Mouse (Mus musculus) liver, postnatal 0 days (tissue): ENCODE data around the gene Pde10a. TPM values are rescaled to one million over a fixed set of nuclear protein-coding genes. Genes with fewer than 3 reads are reported as not detected.

Source experiments
- ATAC-seq: fragments of 200-750 bp; cut with Nextera tagmentation; 2 replicates; pipeline ENCODE4 v1.8.0; 2017; ENCODE audit warnings: mild to moderate bottlenecking, moderate library complexity
- DNase-seq: peaks from one replicate; pipeline ENCODE4 v3.0.0-alpha.2; 2016
- H3K27ac ChIP-seq: fragments of 300-500 bp; sonication (generic); 2 replicates; pipeline ENCODE4 v1.5.1; 2014; ENCODE audit warnings: antibody characterized with exemption, moderate library complexity, mild to moderate bottlenecking, low read depth
- H3K27me3 ChIP-seq: fragments of 300-500 bp; sonication (generic); 2 replicates; pipeline ENCODE4 v1.6.1; 2014; ENCODE audit warnings: low read length, control low read depth, mixed read lengths; ENCODE audit not compliant: insufficient read depth
- H3K36me3 ChIP-seq: fragments of 300-500 bp; sonication (generic); replicated peaks from 2 replicates; pipeline ENCODE4 v1.6.1; 2014; ENCODE audit warnings: mild to moderate bottlenecking, control low read depth, low read length, moderate library complexity, mixed read lengths; ENCODE audit not compliant: insufficient read depth
- H3K4me1 ChIP-seq: fragments of 300-500 bp; sonication (generic); 2 replicates; pipeline ENCODE4 v1.6.1; 2014; ENCODE audit warnings: antibody characterized with exemption, mild to moderate bottlenecking, control low read depth; ENCODE audit not compliant: insufficient read depth
- H3K4me2 ChIP-seq: fragments of 300-500 bp; sonication (generic); 2 replicates; pipeline ENCODE4 v1.6.1; 2014; ENCODE audit warnings: low read depth, mild to moderate bottlenecking, low read length, moderate library complexity, mixed read lengths
- H3K4me3 ChIP-seq: fragments of 300-500 bp; sonication (generic); 2 replicates; pipeline ENCODE4 v1.5.1; 2014; ENCODE audit warnings: low read depth, low read length
- H3K9ac ChIP-seq: fragments of 300-500 bp; sonication (generic); replicated peaks from 2 replicates; pipeline ENCODE4 v1.6.1; 2014; ENCODE audit warnings: mild to moderate bottlenecking, moderate library complexity
- H3K9me3 ChIP-seq: fragments of 300-500 bp; sonication (generic); 2 replicates; pipeline ENCODE4 v1.6.1; 2016; ENCODE audit warnings: mild to moderate bottlenecking, control low read depth, low read length, mixed read lengths
- CTCF ChIP-seq: sonication (generic); IDR thresholded peaks from 2 replicates; pipeline ENCODE4 v1.5.1; 2016; ENCODE audit warnings: antibody characterized with exemption, low read depth
- EP300 ChIP-seq: IDR thresholded peaks from 2 replicates; pipeline ENCODE4 v1.6.1; 2016; ENCODE audit warnings: antibody characterized with exemption, low read depth, mild to moderate bottlenecking
- WGBS: fragments of 180-500 bp; shearing (Covaris S2); extraction: QIAGEN DNeasy Blood & Tissue Kit; methylation state at CpG from one replicate; pipeline ENCODE4 v1.1.7; 2014; ENCODE audit not compliant: insufficient replicate concordance; 5-methylcytosine and 5-hydroxymethylcytosine counted together
- polyA plus RNA-seq: library from polyadenylated mRNA; unstranded; fragments of >200 nt; fragmentation: Nextera tagmentation; extraction: Ambion mirVana; gene quantifications from 2 replicates; pipeline ENCODE4 v1.2.1, GENCODE M21; 2015

Gene Pde10a
- polyA plus RNA-seq, 1 experiment from 2014 or later = 0.90 TPM

DNA sequence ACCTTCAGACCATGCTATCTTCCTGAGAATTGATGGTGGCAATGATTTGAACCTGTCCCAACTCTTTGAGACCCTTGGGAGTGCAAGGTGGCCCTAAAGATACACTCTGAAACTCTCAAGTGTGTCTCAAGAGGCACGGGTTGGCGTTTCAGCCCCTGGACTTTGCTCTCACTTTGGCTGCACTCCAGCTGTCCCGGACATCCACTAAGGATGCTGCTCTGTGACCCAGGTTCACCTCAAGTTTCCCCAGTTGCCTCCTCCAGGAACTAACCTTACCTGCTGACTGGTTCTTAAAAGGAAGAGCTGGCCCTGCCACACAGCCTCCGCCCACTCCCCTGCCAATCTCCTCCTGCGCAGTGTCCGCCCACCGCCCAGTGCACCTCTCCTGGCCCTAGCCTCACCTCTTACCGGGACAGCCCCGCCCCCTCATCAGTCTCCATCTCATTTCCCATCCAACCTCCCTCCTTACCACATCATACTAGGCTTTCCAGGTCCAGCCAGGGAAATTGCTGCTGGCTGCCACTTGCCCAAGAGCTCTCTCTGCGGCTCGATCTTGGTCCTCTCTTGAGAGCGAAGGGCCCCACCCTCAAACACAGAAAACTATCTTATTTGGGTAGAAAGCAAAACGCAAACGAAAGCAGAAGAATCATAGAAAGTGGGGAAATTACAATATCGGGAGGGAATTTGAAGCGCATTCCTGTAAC is 133.7 kb downstream of the Pde10a start:
- no peaks in the 10 kb centered on the region for H3K9me3 ChIP-seq
- H3K4me1 ChIP-seq = no peaks in the 10 kb centered on the region
- no peaks in the 10 kb centered on the region for H3K36me3 ChIP-seq
- no peak overlapping the region for H3K27ac ChIP-seq
- ATAC-seq (no peak), DNase-seq (no peak)
- no peaks in the 10 kb centered on the region for H3K27me3 ChIP-seq
- TF ChIP-seq EP300 (no peak), CTCF (no peak)
- H3K9ac ChIP-seq = no peak overlapping the region
- no peak overlapping the region for H3K4me2 ChIP-seq
- no peak overlapping the region for H3K4me3 ChIP-seq
- WGBS = 64% methylated on average over 16 of the region's 16 CpGs

DNA sequence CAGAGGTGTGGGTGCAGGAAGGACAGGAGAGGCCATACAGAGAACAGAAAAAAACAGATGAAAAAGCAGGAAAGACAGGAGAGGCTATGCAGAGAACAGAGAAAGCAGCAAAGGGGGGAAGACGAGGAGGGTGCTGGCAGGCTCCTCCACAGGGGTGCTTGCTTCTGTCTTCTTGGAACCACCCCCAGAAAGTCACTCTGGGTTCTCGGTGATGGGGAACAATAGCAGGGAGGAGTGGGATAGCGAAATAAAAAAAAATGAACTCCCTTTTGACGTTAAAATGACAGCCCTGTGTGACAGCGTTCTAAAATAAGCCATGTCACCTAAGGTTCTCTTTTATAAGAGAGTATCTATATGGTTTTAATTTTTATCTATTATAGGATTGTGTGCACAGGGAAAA is 141.7 kb downstream of the Pde10a start:
- no peak for TF ChIP-seq CTCF
- Histone ChIP-seq H3K9me3 (no peaks in the 10 kb centered on the region), H3K27ac (no peak overlapping the region), H3K4me1 (no peaks in the 10 kb centered on the region), H3K4me2 (no peak overlapping the region), H3K4me3 (no peak overlapping the region), H3K9ac (no peak overlapping the region), H3K27me3 (no peaks in the 10 kb centered on the region; the same call in 1 of the 2 replicates), H3K36me3 (no peaks in the 10 kb centered on the region)
- ATAC-seq (no peak), DNase-seq (no peak)
- WGBS = 64% methylated on average over 5 of the region's 5 CpGs

DNA sequence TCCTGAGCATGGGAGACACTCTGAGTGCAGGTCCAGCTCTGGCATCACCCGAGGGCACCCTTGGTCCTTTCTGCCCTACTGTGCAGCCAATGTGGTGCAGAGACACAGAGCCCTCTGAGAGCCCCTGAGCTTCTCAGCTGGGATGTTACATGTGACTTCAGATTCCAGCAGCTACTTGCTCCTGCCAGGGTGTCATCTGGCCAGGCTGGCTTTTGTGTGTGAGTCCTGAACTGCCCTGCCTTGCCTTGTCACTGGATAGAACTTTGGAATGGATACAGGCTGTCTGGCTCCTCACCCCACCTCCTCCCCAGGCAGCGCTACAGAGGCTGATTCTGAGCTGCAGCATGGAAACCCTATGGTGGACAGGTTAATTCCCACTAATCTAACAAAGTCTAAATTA is 149.5 kb downstream of the Pde10a start:
- Histone ChIP-seq H3K4me1 (no peaks in the 10 kb centered on the region), H3K9ac (no peak overlapping the region), H3K27me3 (no peaks in the 10 kb centered on the region), H3K27ac (no peak overlapping the region), H3K9me3 (no peaks in the 10 kb centered on the region), H3K4me3 (no peak overlapping the region), H3K4me2 (no peak overlapping the region), H3K36me3 (no peaks in the 10 kb centered on the region)
- DNase-seq (no peak), ATAC-seq (no peak)
- 57% methylated on average over 2 of the region's 2 CpGs for WGBS
- TF ChIP-seq EP300 = no peak
- no peak for TF ChIP-seq CTCF

DNA sequence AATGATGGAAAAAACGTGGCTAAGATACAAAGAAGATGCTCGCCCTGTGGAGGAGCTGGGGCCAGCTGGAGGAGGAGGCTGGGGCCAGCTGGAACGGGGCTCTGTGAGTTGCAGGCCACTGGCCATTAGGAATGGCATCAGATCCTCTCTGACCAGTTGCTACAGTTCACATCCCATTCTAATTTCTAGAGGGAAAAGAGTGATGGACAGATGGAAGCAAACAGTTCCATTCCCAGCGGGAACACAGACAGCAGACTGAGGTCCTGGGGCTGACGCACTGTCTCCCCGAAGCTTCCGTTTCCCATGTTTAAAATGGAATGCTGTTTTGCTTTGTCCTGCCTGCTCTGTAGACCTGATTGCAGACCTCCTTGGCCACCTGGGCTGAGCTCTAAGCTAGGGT is 161.2 kb downstream of the Pde10a start:
- no peak overlapping the region for H3K27ac ChIP-seq
- H3K27me3 ChIP-seq = no peaks in the 10 kb centered on the region
- TF ChIP-seq CTCF = no peak
- TF ChIP-seq EP300 = no peak
- no peak overlapping the region for H3K9ac ChIP-seq
- no peak overlapping the region for H3K4me3 ChIP-seq
- no peaks in the 10 kb centered on the region for H3K9me3 ChIP-seq
- no peaks in the 10 kb centered on the region for H3K4me1 ChIP-seq
- no peaks in the 10 kb centered on the region for H3K36me3 ChIP-seq
- ATAC-seq (no peak), DNase-seq (no peak)
- WGBS = 63% methylated on average over 7 of the region's 7 CpGs
- H3K4me2 ChIP-seq = no peak overlapping the region

DNA sequence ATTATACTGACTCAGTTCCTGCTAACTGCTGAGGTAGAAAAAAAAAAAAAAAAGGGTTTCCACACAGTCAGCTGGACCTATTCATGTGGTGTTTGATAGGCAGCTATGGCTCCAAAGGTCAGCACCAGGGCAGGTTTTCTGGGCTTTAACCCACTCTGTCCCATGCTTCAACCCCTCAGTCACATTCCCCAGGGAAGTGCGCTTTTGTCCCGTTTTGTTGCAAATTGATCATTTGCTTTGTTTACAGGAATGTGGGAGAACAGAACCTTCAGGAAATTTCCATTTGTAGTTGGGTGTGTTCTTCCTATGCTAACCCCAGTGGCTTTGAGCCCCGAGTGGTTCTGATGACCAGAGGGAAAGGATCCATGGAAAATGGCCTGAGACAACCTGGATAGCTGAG is 162.9 kb downstream of the Pde10a start:
- TF ChIP-seq EP300 = no peak
- no peak for TF ChIP-seq CTCF
- no peaks in the 10 kb centered on the region for H3K27me3 ChIP-seq
- no peak overlapping the region for H3K4me2 ChIP-seq
- no peaks in the 10 kb centered on the region for H3K36me3 ChIP-seq
- 66% methylated on average over 3 of the region's 3 CpGs for WGBS
- ATAC-seq = no peak
- no peaks in the 10 kb centered on the region for H3K9me3 ChIP-seq
- no peak overlapping the region for H3K4me3 ChIP-seq
- no peaks in the 10 kb centered on the region for H3K4me1 ChIP-seq
- no peak overlapping the region for H3K27ac ChIP-seq
- H3K9ac ChIP-seq = no peak overlapping the region
- DNase-seq = no peak

DNA sequence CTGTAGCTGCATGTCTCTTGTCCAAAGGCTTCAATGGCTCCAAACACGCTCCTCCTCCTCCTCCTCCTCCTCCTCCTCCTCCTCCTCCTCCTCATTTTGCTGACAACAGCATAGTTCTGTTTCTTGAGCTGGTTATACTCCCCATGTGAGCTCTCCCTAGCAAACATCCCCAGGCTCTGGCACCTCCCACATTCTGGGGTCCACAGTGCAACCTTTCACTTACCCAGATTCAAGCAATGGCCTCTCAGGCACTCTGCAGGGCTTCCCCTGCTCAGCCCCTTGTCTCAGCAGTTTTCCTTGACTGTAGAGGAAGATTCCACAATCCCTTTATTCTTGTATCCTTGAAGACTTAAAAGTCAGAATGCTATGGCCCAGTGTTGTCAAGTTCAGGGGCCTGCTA is 173.1 kb downstream of the Pde10a start:
- no peaks in the 10 kb centered on the region for H3K36me3 ChIP-seq
- H3K4me2 ChIP-seq = no peak overlapping the region
- ATAC-seq (no peak), DNase-seq (no peak)
- no peaks in the 10 kb centered on the region for H3K27me3 ChIP-seq
- no peak overlapping the region for H3K27ac ChIP-seq
- 73% methylated on average over 1 of the region's 1 CpGs for WGBS
- no peak overlapping the region for H3K9ac ChIP-seq
- no peaks in the 10 kb centered on the region; the same call in 1 of the 2 replicates for H3K9me3 ChIP-seq
- H3K4me1 ChIP-seq = no peaks in the 10 kb centered on the region
- H3K4me3 ChIP-seq = no peak overlapping the region
- TF ChIP-seq EP300 = no peak
- TF ChIP-seq CTCF = no peak
